Mouse (Mus musculus): ENCODE results near the gene Prr14l.
"Not testable (repeated sequence)": the region's sequence is repeated elsewhere in the genome, so short reads cannot be mapped to it uniquely, and the experiment has no call there.

The Prr14l gene

GRCm38 (mm10) chr5:32853731-32854507 lies at the start of gene Prr14l:
Prr14l (minus strand) TSS chr5:32854256.
- peak; percentile 99 for DNase-seq

GRCm38 (mm10) chr5:32886739-32887138 lies 32.7 kb upstream of the Prr14l start:
- no peak for DNase-seq

- DNase-seq, result no peak
Measured at GRCm38 (mm10) chr5:32872346-32872745, 18.3 kb upstream of the Prr14l start.

GRCm38 (mm10) chr5:32869389-32870024 lies 15.5 kb upstream of the Prr14l start:
- no peak for DNase-seq

- DNase-seq, result peak; percentile 89
Measured at GRCm38 (mm10) chr5:32863253-32864228, 9.5 kb upstream of the Prr14l start, which contains the start of gene Depdc5. Depdc5 (plus strand) TSS chr5:32863701.

GRCm38 (mm10) chr5:32862469-32863132 lies 8.5 kb upstream of the Prr14l start:
- peak; percentile 45 for DNase-seq

GRCm38 (mm10) chr5:32861082-32861481 lies 7.0 kb upstream of the Prr14l start:
- no peak for DNase-seq

- DNase-seq, result peak; percentile 77
Measured at GRCm38 (mm10) chr5:32857781-32858220, 3.7 kb upstream of the Prr14l start.

GRCm38 (mm10) chr5:32855274-32855673 lies 1.2 kb upstream of the Prr14l start:
- DNase-seq, result not testable (repeated sequence)

- peak; percentile 42 for DNase-seq
Measured at GRCm38 (mm10) chr5:32854818-32855217, 762 bp upstream of the Prr14l start.

GRCm38 (mm10) chr5:32852026-32852425 lies 2.0 kb downstream of the Prr14l start:
- no peak for DNase-seq

GRCm38 (mm10) chr5:32849580-32849979 lies 4.5 kb downstream of the Prr14l start:
- not testable (repeated sequence) for DNase-seq

GRCm38 (mm10) chr5:32849178-32849577 lies 4.9 kb downstream of the Prr14l start:
- no peak for DNase-seq

GRCm38 (mm10) chr5:32840029-32840428 lies 14.0 kb downstream of the Prr14l start:
- no peak for DNase-seq

- no peak for DNase-seq
Measured at GRCm38 (mm10) chr5:32836976-32837375, 17.1 kb downstream of the Prr14l start.

- no peak for DNase-seq
Measured at GRCm38 (mm10) chr5:32834497-32834896, 19.6 kb downstream of the Prr14l start.

- DNase-seq, result no peak
Measured at GRCm38 (mm10) chr5:32830054-32830453, 24.0 kb downstream of the Prr14l start.

GRCm38 (mm10) chr5:32828766-32829165 lies 25.3 kb downstream of the Prr14l start:
- DNase-seq, result not testable (repeated sequence)

GRCm38 (mm10) chr5:32827009-32827408 lies 27.0 kb downstream of the Prr14l start, which contains the start of gene Gm20671:
Gm20671 (minus strand) TSS chr5:32827109.
- no peak for DNase-seq

- DNase-seq, result no peak
Measured at GRCm38 (mm10) chr5:32820471-32820870, 33.6 kb downstream of the Prr14l start.

GRCm38 (mm10) chr5:32815396-32815795 lies 38.7 kb downstream of the Prr14l start:
- peak; percentile 57 for DNase-seq

- not testable (repeated sequence) for DNase-seq
Measured at GRCm38 (mm10) chr5:32786454-32786853, 67.6 kb downstream of the Prr14l start.
